Mouse (Mus musculus): ENCODE results near the gene Foxe3.

DNA sequence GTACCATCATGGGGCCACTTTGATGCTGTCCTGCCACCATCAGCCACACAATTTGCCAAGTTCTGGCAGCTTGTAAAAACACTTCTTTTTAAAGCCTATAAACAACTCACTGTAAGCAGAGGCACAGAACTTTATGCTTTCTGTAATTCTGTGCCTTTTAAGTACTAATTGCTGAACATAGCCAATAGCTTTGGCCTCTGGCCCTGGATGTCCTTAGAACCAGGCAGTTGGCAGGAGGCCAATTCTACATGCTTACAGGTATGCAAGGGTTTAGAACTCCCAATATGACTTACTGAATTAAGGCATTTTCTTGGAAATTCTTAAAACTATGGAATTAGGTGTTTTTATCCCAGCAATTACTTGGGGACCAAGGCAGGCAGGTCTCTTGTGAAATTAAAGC lies 31.6 kb upstream of the Foxe3 start:
- TF ChIP-seq CTCF (IDR thresholded peaks at IDR 0.05; ENCODE audit: low read depth) (no peak), EP300 (optimal IDR thresholded peaks at IDR 0.05) (no peak)

All from stomach, postnatal 0 days (tissue).